Mouse (Mus musculus): ENCODE data around the gene Nav2.
A peak's percentile ranks its signal among the peaks of the same experiment; 100 is the strongest.

Nav2 gene

DNA sequence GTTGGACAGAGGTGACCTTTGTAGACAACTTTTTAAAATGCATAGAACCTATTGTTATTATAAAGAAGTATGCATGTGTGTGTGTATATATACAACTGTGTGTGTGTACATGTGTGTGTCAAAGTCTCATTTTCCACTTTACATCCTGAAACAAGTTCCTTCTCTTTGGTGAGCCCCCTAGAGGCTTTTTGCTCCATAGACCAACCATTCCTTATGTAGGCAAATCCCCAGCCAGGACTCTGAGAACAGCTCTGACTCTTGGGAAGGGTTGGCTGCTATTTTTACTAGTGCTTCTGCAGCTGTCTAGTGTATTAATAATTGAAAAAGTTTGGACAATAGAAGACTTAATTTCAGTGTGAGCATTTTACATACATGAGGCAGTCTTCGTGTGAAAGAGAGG is 464.7 kb downstream of the Nav2 start:
- DNase-seq = no peak

DNA sequence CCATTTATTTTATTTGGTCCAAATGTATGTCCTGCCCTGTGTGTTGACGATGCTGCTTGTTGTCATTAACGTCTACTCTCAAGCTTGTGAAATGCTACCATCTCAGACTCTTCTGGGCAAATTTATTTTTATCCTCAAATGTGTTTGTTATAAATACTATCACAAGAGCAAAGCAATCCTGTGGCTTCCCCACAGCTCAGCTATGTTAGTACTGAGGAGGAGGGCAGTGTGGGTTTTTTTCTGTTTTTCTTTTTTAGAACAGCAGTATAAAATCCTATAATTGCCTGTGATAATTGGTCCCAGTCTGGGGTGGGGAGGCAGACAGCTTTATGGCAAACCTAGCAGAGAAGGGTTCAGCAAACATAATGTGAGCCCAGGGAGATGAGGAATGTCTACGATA is 465.1 kb downstream of the Nav2 start:
- no peak for DNase-seq

DNA sequence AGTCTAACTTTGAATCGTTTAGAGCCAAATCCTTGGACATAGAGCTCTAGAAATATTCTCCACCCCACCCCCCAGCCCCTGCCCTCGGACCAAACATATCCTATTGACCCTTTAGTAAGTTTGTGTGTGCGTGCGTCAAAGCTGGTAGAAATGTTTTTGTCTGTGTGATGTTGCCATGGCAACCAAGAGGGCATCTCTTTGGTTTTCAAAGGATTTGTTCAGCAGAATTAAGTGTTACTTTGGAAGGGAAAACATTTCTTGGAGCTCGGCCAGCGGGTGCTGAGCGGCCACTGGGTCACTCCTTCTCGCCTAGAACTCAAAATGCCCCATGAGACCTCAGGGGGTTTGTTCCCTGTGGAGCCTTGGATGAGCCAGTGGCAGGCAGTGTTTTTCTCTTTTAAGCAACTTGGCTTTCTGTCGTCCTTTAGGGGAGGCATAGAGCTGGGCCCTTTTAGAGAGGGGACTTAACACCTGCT is 467.0 kb downstream of the Nav2 start:
- DNase-seq = no peak

DNA sequence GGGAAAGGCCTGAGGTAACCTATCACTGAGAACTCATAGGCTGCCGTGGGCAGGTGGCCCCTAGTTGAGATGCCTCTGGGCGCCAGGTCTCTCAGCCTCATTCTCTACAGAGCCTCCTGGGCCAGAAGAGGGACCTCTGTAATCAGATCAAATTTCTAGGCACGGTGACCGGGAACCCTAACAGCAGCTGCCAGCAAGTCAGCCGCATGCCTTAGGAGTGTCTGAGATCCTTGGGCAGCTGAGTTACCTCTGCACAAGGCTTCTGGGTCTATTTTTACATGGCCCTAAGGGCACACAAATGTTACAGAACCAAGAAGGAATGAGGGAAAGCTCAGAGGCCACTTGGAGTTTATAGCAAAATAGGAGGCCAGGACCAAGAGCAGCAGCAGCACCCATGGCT is 470.1 kb downstream of the Nav2 start:
- no peak for DNase-seq

DNA sequence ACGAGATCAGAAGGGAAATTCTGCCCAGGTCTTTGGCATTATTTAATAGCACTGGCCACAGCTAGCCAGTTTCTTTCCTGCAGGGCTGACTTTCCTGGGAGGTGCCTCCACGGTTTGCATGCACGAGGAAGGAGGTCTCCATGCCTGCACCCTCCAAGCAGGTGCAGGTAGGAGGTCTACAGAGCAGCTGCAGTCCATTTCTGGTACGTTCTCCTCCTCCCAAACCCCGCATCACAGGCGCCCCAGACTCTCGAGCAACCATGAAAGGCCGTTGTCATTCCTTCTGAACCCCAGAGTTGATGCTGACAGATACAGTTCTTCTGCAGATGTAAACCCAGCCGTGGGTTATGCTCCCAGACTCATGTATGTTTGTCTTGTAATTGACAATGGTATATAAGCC is 472.4 kb downstream of the Nav2 start:
- peak in 1 of 2 experiments; percentile 33 for DNase-seq

DNA sequence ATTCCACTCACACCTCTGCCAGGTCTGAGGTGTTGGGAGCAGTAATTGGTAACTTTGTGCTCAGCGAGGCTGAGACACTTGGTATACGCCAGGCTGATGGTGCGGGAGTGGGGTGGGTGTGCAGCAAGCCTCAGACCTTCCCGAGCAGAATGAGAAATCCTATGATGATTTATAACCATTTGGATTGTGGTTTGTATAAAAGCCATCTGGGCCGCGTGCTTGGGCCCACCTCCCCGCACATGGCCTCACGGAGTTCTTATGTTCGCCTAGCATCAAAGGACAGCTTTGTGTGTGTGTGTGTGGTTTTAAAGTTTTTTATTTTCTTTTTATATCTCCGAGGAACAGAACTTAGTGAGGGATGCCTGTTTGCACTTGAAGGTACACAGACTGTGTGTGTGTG is 474.4 kb downstream of the Nav2 start:
- DNase-seq = no peak

DNA sequence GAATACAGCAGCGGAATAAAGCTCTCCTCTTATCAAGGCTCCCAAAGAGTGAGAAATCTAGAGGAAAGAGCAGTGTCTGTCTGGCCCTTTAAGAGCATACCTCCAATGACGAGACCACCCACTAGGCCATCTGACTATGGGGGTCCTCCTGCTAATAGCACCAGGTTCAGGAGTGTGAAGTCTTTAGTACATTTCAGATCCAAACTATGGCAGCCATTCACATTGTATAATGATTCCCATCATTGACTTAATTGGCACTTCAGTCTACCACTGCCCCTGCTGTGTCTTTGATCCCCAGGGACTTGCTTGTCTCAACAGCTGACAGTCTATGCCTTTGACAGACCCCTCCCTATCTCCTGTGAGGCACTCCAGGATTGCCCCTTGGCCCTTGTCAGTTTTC is 479.6 kb downstream of the Nav2 start:
- no peak for DNase-seq

DNA sequence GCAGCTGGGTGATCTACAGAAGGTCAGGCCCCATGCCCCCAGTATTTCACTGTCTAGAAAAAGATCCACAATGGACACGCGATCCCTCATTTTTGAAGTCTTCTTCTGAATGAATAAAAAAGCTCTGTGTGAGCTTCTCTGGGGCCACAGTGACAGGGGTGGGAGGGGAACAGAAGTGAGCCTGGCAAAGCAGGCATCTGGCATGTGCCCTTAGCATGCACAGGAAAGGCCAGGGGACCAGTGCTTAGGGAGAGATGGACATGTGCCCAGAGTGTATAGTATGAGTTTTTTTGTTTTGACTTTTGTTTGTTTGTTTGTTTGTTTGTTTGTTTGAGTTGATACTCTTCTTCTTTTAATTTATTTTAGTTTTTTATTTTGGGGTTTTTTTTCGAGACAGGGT is 481.8 kb downstream of the Nav2 start:
- DNase-seq = no peak

DNA sequence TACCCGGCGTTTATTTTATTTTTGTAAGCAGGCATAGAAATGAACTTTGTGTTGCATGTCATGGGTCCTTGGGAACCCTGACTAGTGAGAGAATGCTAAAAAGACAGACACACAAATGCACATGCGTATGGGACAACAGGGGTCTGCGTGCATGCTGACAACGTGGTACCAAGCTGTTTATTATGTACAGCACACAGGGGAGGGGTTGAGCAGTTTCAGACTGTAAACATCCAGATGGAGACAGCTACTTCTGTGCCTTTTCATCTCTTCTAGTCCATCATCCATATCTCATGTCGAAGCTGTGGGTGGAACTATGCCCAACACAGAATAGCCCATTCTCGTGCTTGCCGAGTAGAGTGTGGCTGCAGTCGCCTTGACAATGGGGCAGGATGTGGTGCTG is 482.3 kb downstream of the Nav2 start:
- no peak for DNase-seq

DNA sequence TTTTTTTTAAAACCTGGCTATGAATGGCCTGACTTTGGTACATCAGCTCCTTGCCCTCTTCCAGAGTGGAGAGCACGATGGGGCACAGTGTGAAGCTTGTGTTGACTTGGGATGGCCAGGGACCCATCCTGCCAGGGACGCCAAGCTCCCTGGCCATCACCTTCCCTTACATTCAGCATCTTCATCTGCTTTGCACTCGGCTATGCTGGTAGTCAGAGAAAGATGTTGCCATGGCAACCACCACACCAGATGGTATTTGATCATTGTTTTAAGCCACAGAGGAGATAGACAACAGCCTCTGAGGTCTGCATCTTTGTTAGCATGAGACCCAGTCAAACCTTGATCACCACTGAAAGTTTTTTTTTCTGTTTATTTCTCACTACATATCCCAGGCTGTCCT is 483.7 kb downstream of the Nav2 start:
- DNase-seq = no peak

DNA sequence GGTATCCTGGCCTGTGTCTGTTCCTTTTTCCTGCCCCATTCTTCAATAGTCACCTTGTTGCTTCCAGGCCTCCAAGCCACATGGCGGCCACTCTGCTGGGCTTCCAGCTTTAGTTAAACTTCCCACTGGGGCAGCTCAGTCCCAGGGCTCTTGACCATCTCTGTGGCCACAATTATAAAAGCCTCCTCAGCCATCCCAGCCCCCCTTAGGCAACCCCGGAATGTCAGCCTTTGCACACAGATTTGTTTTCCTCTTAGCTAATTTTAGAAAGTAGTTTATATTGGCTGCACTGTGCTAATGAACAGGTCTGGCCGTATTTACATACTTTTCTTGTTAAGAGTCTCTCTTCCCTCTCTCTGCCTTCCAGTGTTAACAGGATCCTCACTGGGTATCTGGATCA is 484.3 kb downstream of the Nav2 start:
- DNase-seq = no peak

DNA sequence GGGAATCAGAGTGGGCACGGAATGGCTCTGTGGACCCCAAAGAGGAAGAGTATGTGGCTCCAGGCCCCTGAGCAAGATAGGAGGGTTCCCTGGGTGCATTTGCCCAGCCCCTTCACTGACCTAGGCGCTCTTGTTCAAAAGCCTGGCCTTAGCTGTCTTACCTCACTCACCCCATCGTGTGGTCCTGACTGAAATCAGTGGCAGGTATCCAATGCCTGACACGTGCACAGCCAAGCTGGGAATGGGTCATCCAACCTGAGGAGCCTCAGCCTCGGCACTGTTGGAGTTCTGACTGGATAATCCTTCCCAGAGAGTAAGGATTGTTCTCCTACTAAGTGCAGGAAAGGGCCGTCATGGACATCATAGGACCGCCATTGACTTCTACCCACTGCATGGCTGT is 485.3 kb downstream of the Nav2 start:
- DNase-seq = no peak

DNA sequence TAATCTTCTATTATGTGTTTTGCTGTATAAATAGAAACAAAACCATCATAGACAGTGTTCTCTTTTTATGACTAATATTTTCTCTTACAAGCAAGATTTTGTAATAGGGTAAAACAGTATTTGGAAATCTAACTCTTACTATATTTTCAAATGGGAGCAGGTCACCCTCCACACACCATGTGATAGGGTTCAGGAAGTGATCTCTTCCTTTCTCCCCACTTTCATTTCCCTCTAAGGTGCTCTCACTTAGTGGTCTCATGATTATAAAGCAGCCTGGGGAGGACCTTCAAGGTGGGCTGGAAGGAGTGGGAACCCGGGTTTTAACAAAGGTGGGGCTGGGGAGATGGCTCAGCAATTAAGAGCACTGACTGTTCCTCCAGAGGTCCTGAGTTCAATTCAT is 487.7 kb downstream of the Nav2 start:
- no peak for DNase-seq

DNA sequence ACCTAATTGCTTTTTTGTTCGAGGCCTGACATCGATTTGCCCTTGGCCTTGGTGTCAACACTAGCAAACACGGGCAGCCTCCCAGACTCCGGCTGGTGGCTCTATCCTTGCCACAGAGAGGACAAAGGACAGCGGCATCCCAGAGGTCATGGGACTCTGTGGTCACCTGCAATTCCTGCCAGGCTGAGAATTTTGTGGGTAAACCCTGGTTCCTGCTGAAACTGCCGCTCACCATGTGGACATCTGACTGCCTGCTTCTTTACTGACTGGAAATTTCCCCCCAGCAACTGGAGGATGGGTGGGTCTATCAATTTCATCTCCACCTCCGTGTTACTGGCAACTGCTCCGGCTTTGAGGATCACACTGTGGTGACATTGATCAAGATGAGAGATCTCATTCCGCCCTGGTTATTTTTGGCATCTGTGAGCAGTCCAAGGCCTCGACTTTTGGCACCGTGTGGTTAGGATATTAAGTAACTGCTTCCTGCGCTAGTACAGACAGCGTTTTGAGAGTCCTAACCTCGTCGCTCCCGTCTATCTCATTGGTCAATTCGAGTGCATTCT is 489.0 kb downstream of the Nav2 start:
- no peak for DNase-seq

DNA sequence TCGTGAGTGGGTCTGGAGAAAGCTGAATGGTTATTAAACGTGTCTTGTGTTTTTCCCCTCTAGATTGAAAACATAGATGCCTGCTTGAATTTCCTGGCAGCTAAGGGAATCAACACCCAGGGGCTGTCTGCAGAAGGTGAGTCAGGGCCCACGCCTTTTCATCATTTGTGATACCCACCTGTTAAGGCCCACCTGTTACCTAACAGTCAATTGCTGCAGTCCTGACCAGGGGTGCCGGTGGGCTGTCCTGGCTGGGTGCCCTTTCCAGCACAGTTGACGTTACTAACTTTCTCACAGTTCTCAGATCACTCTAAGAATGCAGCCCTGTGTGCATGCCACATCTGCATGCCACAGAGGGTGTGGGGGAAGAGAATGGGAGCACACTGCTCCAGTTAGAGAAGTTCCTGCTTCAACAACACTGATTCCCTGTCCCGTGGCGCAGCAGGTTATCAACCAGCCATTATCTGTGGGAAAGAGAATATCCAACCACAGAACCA is 489.6 kb downstream of the Nav2 start:
- DNase-seq = no peak

DNA sequence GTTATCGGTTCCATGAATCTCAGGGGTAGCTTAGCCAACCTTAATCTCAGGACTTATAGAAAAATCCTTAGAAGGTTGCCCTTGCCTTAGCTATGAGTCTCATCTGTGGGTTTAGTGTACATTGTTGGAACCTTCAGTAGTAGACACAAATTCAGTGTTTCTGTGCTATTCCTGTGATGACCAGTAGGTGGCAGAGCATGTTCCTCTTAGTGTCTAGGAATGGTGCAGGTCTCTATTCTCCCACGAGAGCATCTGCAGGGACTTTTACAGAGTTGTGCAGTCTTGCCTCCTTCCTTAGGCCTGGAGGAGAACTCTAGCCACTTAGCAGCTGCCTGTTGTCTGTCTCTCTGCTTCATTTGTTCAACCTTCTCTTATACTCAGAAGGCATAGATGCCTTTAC is 490.8 kb downstream of the Nav2 start:
- peak in 1 of 2 experiments; percentile 40 for DNase-seq

DNA sequence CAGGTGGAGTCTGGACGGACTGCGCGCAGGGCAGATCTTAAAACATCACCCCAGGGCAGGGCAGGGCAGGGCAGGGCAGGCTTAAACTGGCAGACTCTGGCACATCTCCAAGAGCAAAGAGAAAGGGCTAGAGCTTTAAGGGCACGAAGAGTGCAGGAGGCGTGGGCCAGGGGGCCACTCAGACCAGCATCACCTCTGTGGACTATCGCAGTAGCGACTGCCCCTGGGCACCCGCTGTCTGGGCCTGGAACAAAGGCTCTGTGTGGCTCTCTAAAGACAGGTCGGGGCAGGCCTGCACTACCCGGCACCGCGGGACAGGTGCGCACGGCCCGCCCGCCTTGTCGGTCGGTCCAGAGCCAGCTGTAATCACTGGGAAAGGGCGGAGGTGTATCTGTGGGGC is 491.9 kb downstream of the Nav2 start:
- DNase-seq = no peak

DNA sequence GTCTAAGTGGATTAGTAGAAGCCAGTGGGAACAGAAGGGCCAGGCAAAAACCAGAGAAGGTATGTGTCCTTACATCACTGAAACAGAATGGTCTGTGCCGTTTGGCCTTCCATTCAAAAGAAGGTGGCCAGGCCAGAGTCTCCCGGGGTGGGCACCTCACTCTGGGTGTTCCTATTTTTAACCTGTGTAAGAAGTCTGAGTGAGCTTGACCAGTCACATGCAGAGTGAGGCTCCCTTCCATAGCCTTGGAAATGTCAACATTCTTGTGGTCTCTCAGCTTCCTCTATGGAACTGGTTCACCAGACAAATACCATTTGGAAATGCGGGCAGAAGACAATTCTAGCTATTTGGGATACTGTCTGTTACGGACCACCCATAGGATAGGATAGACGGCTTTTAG is 494.0 kb downstream of the Nav2 start:
- DNase-seq = no peak

DNA sequence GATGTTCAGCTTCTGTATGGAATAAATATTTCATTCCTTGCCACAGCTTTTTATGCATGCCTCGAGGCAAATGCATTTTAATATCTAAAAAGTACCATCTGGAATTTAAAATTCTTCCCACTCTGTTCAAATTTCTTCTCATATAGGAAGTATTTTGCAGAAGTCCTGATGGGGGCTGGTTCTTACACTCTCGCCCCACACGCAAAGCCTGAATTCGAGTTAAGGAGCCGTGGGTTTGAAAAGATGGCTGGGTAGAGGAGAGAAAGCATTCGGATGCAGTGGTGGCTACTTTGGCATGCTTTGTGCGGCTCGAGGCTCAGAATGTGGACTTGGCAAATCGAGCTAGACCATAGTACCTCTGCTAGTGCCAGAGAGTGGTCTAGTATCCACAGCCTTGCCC is 499.2 kb downstream of the Nav2 start:
- DNase-seq = no peak

DNA sequence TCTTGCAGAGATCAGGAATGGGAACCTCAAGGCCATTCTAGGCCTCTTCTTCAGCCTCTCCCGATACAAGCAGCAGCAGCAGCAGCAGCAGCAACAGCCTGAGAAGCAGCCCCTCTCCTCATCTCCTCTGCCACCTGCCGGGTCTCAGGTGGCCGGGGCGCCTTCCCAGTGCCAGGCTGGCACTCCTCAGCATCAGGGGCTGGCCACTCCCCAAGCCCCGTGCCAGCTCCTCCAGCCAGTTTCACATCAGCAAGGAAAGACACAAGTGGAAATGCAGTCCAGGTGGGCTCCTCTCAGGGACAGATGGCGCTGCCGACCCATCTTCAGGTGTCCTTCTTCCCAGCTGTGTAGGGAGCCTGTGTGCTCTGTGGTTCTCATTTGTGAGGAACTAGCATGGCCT is 500.1 kb downstream of the Nav2 start:
- DNase-seq = no peak

DNA sequence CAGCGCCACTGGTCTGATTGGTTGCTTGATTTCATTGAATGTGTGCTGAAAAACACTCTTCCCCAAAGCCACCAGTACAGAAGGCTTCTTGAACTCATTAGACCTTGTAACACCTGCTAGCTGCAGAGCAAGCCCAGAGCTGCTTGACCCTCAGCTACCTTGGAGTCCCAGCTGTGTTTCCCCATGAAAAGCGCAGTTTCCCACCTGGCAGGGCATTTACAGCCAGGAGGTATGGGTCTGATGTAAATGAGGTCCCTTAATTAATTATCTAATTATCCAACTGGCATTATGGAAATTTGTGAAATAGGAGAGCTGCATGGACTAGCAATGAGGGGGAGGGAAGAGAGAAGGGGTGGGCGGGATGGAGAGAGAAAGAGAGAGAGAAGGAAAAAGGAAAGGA is 500.7 kb downstream of the Nav2 start:
- DNase-seq = no peak

DNA sequence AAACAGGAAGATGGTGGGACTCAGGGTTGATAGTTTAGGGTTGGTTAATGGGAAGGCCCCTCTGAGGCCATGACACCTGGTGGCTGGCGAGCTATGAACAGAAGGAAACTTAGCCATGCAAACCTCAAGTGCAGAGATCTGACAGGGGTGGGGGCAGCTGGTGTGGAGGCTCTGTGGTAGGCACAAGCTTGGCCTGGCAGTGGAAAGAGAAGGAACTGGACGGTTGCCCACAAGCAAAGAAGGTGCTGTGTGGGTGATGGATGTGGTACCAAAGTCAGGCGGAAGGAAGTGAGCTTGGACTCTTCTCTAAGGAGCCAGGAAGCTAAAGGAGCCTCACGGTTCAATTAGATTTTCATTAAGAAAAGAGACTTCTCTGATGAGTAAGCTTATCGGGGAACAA is 501.7 kb downstream of the Nav2 start:
- DNase-seq = no peak

DNA sequence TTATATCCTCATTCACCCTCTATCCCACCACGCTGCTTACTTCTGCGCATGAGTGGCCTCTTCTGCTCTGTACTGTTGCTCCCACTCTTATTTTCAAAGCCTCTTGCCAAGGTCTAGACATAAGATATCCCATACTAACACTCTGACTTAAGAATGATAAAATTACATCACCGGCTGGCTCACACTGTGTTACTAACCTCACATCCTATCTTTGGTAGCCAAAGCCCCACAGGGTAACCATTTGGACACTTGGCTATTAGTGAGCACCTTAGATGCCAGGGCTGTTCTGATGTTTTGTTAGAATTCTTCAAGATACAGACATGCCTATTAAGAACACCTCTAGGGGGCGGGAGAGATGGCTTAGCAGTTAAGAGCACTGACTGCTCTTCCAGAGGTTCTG is 502.4 kb downstream of the Nav2 start:
- DNase-seq = no peak

DNA sequence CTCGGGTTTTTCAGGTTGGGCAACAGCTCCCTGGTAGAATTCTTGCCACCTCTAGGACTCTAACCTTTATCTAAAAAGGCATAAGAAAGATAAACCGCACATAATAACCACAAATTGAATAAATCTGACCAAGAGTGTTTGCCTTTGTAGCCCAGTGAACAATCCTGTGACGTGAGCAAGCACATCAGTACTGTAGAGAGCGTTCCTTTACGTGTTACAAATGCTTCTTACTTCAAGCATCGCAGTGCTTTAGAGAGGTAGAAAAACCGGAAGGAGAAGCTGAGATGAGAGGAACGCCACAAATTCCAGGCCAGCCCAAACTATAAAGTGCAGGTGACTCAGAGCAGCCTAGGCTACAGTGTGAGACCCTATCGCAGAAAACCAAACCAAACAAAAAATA is 503.3 kb downstream of the Nav2 start:
- no peak for DNase-seq

DNA sequence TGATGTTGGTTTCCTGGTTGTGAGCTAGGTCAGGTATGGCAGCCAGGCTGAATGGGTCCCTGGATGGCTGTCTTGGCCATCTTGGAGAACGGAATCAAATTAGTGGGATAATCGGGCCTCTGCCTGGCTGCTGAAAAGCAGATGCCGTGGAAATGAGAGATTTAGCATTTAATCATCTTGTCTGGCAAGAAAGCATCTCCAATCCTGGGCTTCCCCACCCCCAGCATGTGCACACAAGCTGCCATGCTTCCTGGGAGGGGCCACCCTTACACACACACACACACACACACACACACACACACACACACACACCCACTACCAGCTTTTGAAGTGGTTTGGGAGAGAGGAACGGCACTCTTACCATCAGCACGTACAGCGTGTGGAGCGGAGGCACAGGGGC is 506.6 kb downstream of the Nav2 start:
- no peak for DNase-seq

DNA sequence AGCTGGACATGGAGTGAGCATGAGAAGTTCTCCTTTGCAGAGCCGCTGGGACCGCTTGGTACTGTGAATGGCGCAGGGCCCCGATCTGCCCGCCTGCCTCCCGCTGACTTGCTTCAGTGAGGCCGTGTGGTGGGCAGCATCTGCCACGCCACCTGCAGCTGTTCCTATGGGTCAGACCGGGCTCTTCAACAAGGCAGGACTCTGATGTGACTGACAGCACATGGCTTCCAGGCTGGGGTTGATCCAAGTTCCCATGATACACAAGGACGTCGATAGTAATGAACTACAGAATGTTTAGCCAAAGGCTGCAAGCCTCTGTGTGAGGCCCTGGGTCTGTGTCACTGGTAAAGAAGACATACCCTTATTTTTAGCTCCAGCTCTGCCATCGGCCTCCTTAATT is 507.2 kb downstream of the Nav2 start:
- DNase-seq = no peak

Measured in thymus, adult 18-20 months (tissue).